Mouse (Mus musculus): ENCODE results near the gene Tmem117. TPM values are rescaled to one million over a fixed set of nuclear protein-coding genes. Genes with fewer than 3 reads are reported as not detected.

The Tmem117 gene
- total and polyA plus RNA-seq, 2 experiments from 2014 or later, result 11.6 to 13.8 TPM

DNA sequence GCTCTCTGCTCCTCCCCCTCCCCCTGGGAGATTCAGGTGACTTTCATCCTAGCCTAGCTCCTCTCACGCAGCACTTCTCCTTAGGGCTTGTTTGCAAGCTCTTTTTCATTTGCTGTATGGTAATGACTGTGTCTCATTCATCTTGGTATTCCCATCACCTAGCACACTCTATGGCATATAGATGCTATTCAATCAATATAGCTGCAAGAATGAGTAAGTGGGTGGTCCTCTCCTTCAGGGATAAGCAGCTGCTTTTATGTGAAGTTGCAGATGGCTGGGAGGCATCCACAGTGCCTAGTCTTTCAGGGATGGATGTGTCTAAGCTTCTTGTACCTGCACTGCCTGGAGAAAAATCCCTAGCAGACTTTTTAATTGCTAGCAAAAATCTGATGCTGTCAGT is 235.1 kb downstream of the Tmem117 start:
- no peak overlapping the region for H3K4me3 ChIP-seq (ENCODE audit: low read depth, low read length)
- H3K4me2 ChIP-seq (ENCODE audit: low read depth), result no peak overlapping the region
- DNase-seq, result no peak
- no peaks in the 10 kb centered on the region for H3K36me3 ChIP-seq (ENCODE audit: insufficient read depth)
- peak; percentile 38; the same call in 1 of the 2 replicates for ATAC-seq
- no peak overlapping the region for H3K9ac ChIP-seq
- H3K27ac ChIP-seq (ENCODE audit: low read depth, low read length), result no peak overlapping the region
- WGBS, result 31% methylated on average over 1 of the region's 1 CpGs
- no peak for TF ChIP-seq CTCF (IDR thresholded peaks at IDR 0.05; ENCODE audit: low read depth)
- no peaks in the 10 kb centered on the region for H3K27me3 ChIP-seq (ENCODE audit: insufficient read depth, low read length)
- no peaks in the 10 kb centered on the region for H3K9me3 ChIP-seq (ENCODE audit: low read length)
- peaks cover 6% of the 10 kb centered on the region; the same call in 1 of the 2 replicates for H3K4me1 ChIP-seq (ENCODE audit: insufficient read depth)

DNA sequence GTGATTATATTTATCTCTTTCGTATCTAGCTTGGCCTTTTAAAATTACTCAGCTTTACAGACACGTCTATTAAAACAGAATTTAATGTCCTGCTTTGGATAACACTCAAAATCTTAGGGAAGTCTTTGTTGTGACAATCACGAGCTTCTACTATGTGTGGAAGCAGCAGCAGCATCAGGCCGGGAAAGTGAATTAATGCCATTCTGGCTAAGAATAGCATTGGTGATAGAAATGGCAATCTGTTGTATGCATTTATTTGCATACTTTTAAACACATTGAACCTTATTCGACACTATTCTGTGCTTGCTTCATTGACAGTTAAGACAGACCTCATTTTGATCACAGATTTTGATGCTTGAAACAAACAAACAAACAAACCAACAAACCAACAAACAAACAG is 239.3 kb downstream of the Tmem117 start:
- Histone ChIP-seq H3K27me3 (ENCODE audit: insufficient read depth, low read length) (no peaks in the 10 kb centered on the region), H3K36me3 (ENCODE audit: insufficient read depth) (no peaks in the 10 kb centered on the region), H3K27ac (ENCODE audit: low read depth, low read length) (no peak overlapping the region), H3K9me3 (ENCODE audit: low read length) (no peaks in the 10 kb centered on the region), H3K4me3 (ENCODE audit: low read depth, low read length) (no peak overlapping the region), H3K4me2 (ENCODE audit: low read depth) (no peak overlapping the region), H3K9ac (no peak overlapping the region), H3K4me1 (ENCODE audit: insufficient read depth) (peaks cover 6% of the 10 kb centered on the region; the same call in 1 of the 2 replicates)
- 34% methylated on average over 5 of the region's 5 CpGs for WGBS
- TF ChIP-seq CTCF (IDR thresholded peaks at IDR 0.05; ENCODE audit: low read depth), result no peak
- DNase-seq (peak; percentile 49), ATAC-seq (0 out of 2 replicates have a peak, but pooled peaks have one; percentile 43)

DNA sequence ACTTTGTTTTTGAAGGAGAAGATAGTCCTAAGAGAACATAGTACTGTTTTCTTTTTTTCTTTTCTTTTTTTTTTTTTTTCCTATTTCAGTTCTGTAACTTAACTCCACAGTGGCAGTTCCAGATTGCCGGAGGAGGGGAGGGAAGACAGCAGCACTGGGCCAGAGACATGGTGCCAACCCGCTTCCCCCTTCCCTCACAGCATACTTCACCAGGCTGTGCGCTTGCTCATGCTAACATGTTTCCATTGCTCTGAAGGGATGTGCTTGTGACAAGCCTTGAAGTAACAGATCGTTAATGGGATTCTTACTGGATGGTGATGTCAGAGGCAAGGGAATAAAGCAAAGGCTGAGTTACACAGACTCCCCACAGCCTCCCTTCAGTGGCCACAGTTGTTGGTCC is 256.0 kb downstream of the Tmem117 start:
- no peak for TF ChIP-seq CTCF (IDR thresholded peaks at IDR 0.05; ENCODE audit: low read depth)
- no peaks in the 10 kb centered on the region for H3K36me3 ChIP-seq (ENCODE audit: insufficient read depth)
- peak; percentile 94 for ATAC-seq
- H3K4me2 ChIP-seq (ENCODE audit: low read depth), result no peak overlapping the region
- H3K27ac ChIP-seq (ENCODE audit: low read depth, low read length), result no peak overlapping the region
- H3K4me1 ChIP-seq (ENCODE audit: insufficient read depth), result no peaks in the 10 kb centered on the region
- no peaks in the 10 kb centered on the region for H3K9me3 ChIP-seq (ENCODE audit: low read length)
- H3K27me3 ChIP-seq (ENCODE audit: insufficient read depth, low read length), result no peaks in the 10 kb centered on the region
- WGBS, result 50% methylated on average over 4 of the region's 4 CpGs
- H3K4me3 ChIP-seq (ENCODE audit: low read depth, low read length), result no peak overlapping the region
- peak; percentile 70 for DNase-seq
- no peak overlapping the region for H3K9ac ChIP-seq

DNA sequence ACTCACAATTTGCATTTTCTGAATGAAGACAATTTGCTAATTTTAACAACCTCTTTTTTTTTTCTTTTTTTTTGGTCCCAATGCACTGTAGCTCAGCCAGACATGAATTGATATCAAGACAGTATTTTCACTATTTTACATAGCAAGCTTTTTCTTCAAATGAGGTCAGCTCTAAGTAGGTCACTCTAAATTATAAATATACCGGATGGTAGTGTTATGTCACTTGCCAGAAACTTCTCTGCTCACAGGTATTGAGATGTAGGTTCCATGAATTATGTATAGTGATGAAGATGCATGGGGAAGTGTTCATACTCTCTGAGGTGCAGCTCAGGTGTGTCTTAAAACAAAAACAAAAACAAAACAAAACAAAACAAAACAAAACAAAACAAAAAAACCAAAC is 264.2 kb downstream of the Tmem117 start:
- Histone ChIP-seq H3K4me2 (ENCODE audit: low read depth) (no peak overlapping the region), H3K27ac (ENCODE audit: low read depth, low read length) (no peak overlapping the region), H3K4me1 (ENCODE audit: insufficient read depth) (no peaks in the 10 kb centered on the region), H3K4me3 (ENCODE audit: low read depth, low read length) (no peak overlapping the region), H3K9ac (no peak overlapping the region), H3K27me3 (ENCODE audit: insufficient read depth, low read length) (no peaks in the 10 kb centered on the region), H3K9me3 (ENCODE audit: low read length) (no peaks in the 10 kb centered on the region), H3K36me3 (ENCODE audit: insufficient read depth) (no peaks in the 10 kb centered on the region)
- ATAC-seq, result no peak
- 66% methylated on average over 1 of the region's 1 CpGs for WGBS
- DNase-seq, result no peak
- TF ChIP-seq CTCF (IDR thresholded peaks at IDR 0.05; ENCODE audit: low read depth), result no peak

DNA sequence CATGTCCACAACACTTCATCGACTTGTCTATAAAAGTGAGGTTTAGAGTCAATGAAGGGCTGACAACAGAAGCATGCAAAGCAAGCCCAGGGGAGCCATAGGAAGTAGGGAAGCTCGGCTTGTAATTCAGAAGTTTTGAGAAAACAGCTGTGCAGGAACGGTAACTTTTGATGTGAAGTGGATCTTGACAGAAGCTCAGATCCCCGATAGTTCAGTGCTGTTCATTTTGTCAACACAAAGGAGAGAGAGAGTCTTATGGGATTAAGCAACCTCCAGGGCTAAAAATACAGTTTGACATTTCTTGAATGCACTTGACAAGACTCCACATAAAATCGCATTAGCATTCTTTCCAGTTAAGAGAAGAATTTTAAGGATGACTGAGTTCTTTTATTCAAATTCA is 265.1 kb downstream of the Tmem117 start:
- Histone ChIP-seq H3K9ac (no peak overlapping the region), H3K4me1 (ENCODE audit: insufficient read depth) (no peaks in the 10 kb centered on the region), H3K4me3 (ENCODE audit: low read depth, low read length) (no peak overlapping the region), H3K9me3 (ENCODE audit: low read length) (no peaks in the 10 kb centered on the region), H3K36me3 (ENCODE audit: insufficient read depth) (no peaks in the 10 kb centered on the region), H3K27ac (ENCODE audit: low read depth, low read length) (no peak overlapping the region), H3K4me2 (ENCODE audit: low read depth) (no peak overlapping the region), H3K27me3 (ENCODE audit: insufficient read depth, low read length) (no peaks in the 10 kb centered on the region)
- 21% methylated on average over 5 of the region's 5 CpGs for WGBS
- no peak for TF ChIP-seq CTCF (IDR thresholded peaks at IDR 0.05; ENCODE audit: low read depth)
- ATAC-seq (peak; percentile 66; the same call in 1 of the 2 replicates), DNase-seq (no peak)

DNA sequence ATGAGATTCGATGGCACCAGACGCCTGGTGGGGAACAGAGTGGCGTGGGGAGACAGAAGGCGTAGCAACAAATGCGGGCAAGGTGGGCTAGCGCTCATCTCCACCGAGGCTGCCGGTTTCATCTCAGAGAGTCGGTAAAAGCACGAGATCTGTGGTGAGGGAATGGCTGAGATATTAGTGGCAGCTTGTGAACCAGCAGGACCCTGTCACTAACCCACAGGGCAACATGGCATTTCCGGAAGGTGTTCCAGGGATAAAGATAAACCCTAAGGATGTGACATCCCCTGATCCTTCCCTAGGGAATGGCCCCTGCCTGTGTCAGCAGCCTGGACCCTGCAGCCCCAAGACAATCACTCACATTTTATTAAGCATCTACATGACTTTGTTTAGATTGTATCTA is 266.6 kb downstream of the Tmem117 start:
- H3K27me3 ChIP-seq (ENCODE audit: insufficient read depth, low read length), result no peaks in the 10 kb centered on the region
- no peak for TF ChIP-seq CTCF (IDR thresholded peaks at IDR 0.05; ENCODE audit: low read depth)
- DNase-seq, result no peak

DNA sequence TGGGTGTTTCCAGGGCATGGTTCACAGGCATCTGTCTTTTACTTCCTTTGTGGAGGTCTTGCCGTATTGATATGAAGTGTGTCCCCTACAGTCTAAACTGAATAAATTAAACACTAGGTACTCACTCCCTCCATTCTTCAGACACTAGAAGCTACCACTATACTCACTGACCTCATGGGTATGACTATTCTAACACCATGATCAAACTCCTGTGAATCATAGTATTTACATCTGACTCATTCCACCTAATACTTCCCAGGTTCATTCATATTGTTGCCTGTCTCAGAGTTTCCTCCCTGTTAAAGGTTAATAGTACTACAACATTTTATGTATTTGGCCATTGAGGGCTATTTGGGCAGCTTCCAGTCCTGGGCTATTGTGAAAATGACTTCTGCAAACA is 274.2 kb downstream of the Tmem117 start:
- Histone ChIP-seq H3K9ac (no peak overlapping the region), H3K27me3 (ENCODE audit: insufficient read depth, low read length) (no peaks in the 10 kb centered on the region), H3K4me1 (ENCODE audit: insufficient read depth) (no peaks in the 10 kb centered on the region), H3K4me3 (ENCODE audit: low read depth, low read length) (no peak overlapping the region), H3K36me3 (ENCODE audit: insufficient read depth) (no peaks in the 10 kb centered on the region), H3K27ac (ENCODE audit: low read depth, low read length) (no peak overlapping the region), H3K9me3 (ENCODE audit: low read length) (no peaks in the 10 kb centered on the region), H3K4me2 (ENCODE audit: low read depth) (no peak overlapping the region)
- ATAC-seq (no peak), DNase-seq (no peak)
- no peak for TF ChIP-seq CTCF (IDR thresholded peaks at IDR 0.05; ENCODE audit: low read depth)
- WGBS, result 92% methylated on average over 1 of the region's 1 CpGs

More for the DNA sequence above, 266.6 kb downstream of the Tmem117 start:
- ATAC-seq, result no peak
- no peak overlapping the region for H3K27ac ChIP-seq (ENCODE audit: low read depth, low read length)
- no peaks in the 10 kb centered on the region for H3K36me3 ChIP-seq (ENCODE audit: insufficient read depth)
- H3K4me2 ChIP-seq (ENCODE audit: low read depth), result no peak overlapping the region
- H3K4me1 ChIP-seq (ENCODE audit: insufficient read depth), result no peaks in the 10 kb centered on the region
- no peaks in the 10 kb centered on the region for H3K9me3 ChIP-seq (ENCODE audit: low read length)
- WGBS, result 89% methylated on average over 11 of the region's 11 CpGs
- no peak overlapping the region for H3K4me3 ChIP-seq (ENCODE audit: low read depth, low read length)
- no peak overlapping the region for H3K9ac ChIP-seq

Data from forebrain, postnatal 0 days (tissue).